Mouse (Mus musculus) forebrain, embryonic 14.5 days (tissue): ENCODE measurements around the gene Sipa1l1. TPM values are rescaled to one million over a fixed set of nuclear protein-coding genes. Genes with fewer than 3 reads are reported as not detected.

Experiments
- ATAC-seq: fragments of 200-750 bp; cut with Nextera tagmentation; 2 replicates; pipeline ENCODE4 v1.8.0; 2017; ENCODE audit warnings: mild to moderate bottlenecking, moderate library complexity
- DNase-seq: peaks from one replicate; pipeline ENCODE4 v3.0.0-alpha.2; 2015; ENCODE audit warnings: low spot score
- H3K27ac ChIP-seq: fragments of 300-500 bp; sonication (generic); 2 replicates; pipeline ENCODE4 v1.5.1; 2014; ENCODE audit warnings: low read depth, mild to moderate bottlenecking, control low read depth, low read length, moderate library complexity
- H3K27me3 ChIP-seq: fragments of 300-500 bp; sonication (generic); replicated peaks from 2 replicates; pipeline ENCODE4 v1.6.1; 2014; ENCODE audit warnings: low read length, control low read depth, mixed read lengths; ENCODE audit not compliant: control insufficient read depth, insufficient read depth
- H3K36me3 ChIP-seq: fragments of 300-500 bp; sonication (generic); 2 replicates; pipeline ENCODE4 v1.6.1; 2014; ENCODE audit warnings: low read length, control low read depth; ENCODE audit not compliant: control insufficient read depth, insufficient read depth
- H3K4me1 ChIP-seq: fragments of 300-500 bp; sonication (generic); 2 replicates; pipeline ENCODE4 v1.6.1; 2014; ENCODE audit warnings: antibody characterized with exemption, low read length, control low read depth; ENCODE audit not compliant: control insufficient read depth, insufficient read depth
- H3K4me2 ChIP-seq: fragments of 300-500 bp; sonication (generic); 2 replicates; pipeline ENCODE4 v1.6.1; 2014; ENCODE audit warnings: mild to moderate bottlenecking, control low read depth, low read length
- H3K4me3 ChIP-seq: fragments of 300-500 bp; sonication (generic); 2 replicates; pipeline ENCODE4 v1.5.1; 2014; ENCODE audit warnings: low read depth, low read length, control low read depth
- H3K9ac ChIP-seq: fragments of 300-500 bp; sonication (generic); 2 replicates; pipeline ENCODE4 v1.6.1; 2014; ENCODE audit warnings: mild to moderate bottlenecking, low read length, control low read depth, moderate library complexity
- H3K9me3 ChIP-seq: fragments of 300-500 bp; sonication (generic); replicated peaks from 2 replicates; pipeline ENCODE4 v1.6.1; 2016; ENCODE audit warnings: low read length, control low read depth, mixed read lengths; ENCODE audit not compliant: control insufficient read depth
- WGBS: fragments of 180-500 bp; shearing (Covaris S2); extraction: QIAGEN DNeasy Blood & Tissue Kit; methylation state at CpG from one replicate; pipeline ENCODE4 v1.1.7; 2014; 5-methylcytosine and 5-hydroxymethylcytosine counted together
- polyA plus RNA-seq: library from polyadenylated mRNA; unstranded; fragments of >200 nt; fragmentation: Nextera tagmentation; extraction: Ambion mirVana; gene quantifications from 2 replicates; pipeline ENCODE4 v1.2.1, GENCODE M21; 2014

The Sipa1l1 gene
- polyA plus RNA-seq, 1 experiment from 2014 or later = 13.5 TPM

GRCm38 (mm10) chr12:82240674-82241073 lies 71.6 kb downstream of the Sipa1l1 start:
- H3K4me1 ChIP-seq = no peaks in the 10 kb centered on the region
- WGBS = 81% methylated on average over 6 of the region's 6 CpGs
- no peaks in the 10 kb centered on the region for H3K27me3 ChIP-seq

GRCm38 (mm10) chr12:82245219-82245618 lies 76.1 kb downstream of the Sipa1l1 start:
- Histone ChIP-seq H3K4me1 (no peaks in the 10 kb centered on the region), H3K4me3 (no peak overlapping the region), H3K27me3 (no peaks in the 10 kb centered on the region), H3K27ac (no peak overlapping the region), H3K36me3 (no peaks in the 10 kb centered on the region), H3K9ac (no peak overlapping the region), H3K9me3 (no peaks in the 10 kb centered on the region), H3K4me2 (no peak overlapping the region)
- DNase-seq = no peak
- WGBS = 86% methylated on average over 6 of the region's 6 CpGs
- ATAC-seq = no peak

More at GRCm38 (mm10) chr12:82240674-82241073, 71.6 kb downstream of the Sipa1l1 start:
- DNase-seq (no peak), ATAC-seq (no peak)
- H3K9me3 ChIP-seq = no peaks in the 10 kb centered on the region
- no peak overlapping the region for H3K4me3 ChIP-seq
- no peaks in the 10 kb centered on the region for H3K36me3 ChIP-seq
- H3K4me2 ChIP-seq = no peak overlapping the region
- H3K9ac ChIP-seq = no peak overlapping the region
- no peak overlapping the region for H3K27ac ChIP-seq

DNA sequence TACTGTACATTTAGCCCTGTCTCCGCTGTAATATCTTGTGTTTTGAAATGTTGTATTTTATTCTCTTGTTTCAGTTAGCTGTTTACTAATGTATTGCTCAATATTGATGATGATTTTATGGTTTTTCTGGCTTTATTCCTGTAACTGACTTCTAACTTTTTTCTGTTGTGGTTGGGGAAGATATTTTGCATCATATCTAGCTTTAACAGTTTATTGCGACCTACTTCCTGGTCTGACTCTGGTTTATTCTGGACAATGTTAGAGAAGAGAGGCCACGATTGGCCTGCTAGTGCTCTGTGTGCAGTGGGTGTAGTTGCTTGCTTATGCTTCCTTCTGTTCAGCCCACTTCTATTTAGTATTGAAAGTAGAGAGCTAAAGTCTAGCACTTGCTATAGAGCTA lies 77.3 kb downstream of the Sipa1l1 start:
- H3K4me1 ChIP-seq = no peaks in the 10 kb centered on the region
- no peak overlapping the region for H3K27ac ChIP-seq
- H3K9me3 ChIP-seq = no peaks in the 10 kb centered on the region
- 95% methylated on average over 3 of the region's 3 CpGs for WGBS
- no peaks in the 10 kb centered on the region for H3K27me3 ChIP-seq
- H3K4me3 ChIP-seq = no peak overlapping the region
- no peak overlapping the region for H3K4me2 ChIP-seq
- ATAC-seq (no peak), DNase-seq (no peak)
- H3K36me3 ChIP-seq = no peaks in the 10 kb centered on the region
- H3K9ac ChIP-seq = no peak overlapping the region

- WGBS = 95% methylated on average over 14 of the region's 14 CpGs
- Histone ChIP-seq H3K27ac (no peak overlapping the region), H3K9ac (no peak overlapping the region), H3K27me3 (no peaks in the 10 kb centered on the region), H3K4me1 (no peaks in the 10 kb centered on the region), H3K36me3 (no peaks in the 10 kb centered on the region), H3K9me3 (no peaks in the 10 kb centered on the region), H3K4me2 (no peak overlapping the region), H3K4me3 (no peak overlapping the region)
- no peak for ATAC-seq
- DNase-seq = no peak
Observed at GRCm38 (mm10) chr12:82247371-82248258, 78.5 kb downstream of the Sipa1l1 start.

DNA sequence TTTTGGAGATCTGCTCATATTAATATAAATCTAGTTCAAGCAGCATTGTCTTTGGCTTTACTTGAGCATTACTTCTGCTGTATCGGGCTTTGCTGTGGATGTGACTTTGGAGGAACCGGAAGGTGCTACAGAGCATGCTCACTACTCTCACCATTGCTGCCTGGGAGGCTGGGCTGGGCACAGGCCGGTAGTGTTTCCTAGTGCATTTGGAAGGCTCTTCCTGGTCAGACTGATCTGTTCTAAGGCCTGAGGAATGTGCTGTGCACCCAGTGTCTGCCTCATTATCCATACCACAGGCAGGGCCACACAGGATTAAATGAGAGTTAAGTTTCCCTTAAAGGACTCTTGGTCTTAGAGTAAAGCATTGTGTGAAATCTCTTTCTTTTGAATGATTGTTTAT lies 79.4 kb downstream of the Sipa1l1 start:
- Histone ChIP-seq H3K9me3 (no peaks in the 10 kb centered on the region), H3K9ac (no peak overlapping the region), H3K4me3 (no peak overlapping the region), H3K36me3 (no peaks in the 10 kb centered on the region), H3K4me1 (no peaks in the 10 kb centered on the region), H3K27ac (no peak overlapping the region), H3K4me2 (no peak overlapping the region), H3K27me3 (no peaks in the 10 kb centered on the region)
- WGBS = 93% methylated on average over 3 of the region's 3 CpGs
- DNase-seq (no peak), ATAC-seq (no peak)

- DNase-seq (no peak), ATAC-seq (no peak)
- 85% methylated on average over 2 of the region's 2 CpGs for WGBS
- Histone ChIP-seq H3K4me1 (no peaks in the 10 kb centered on the region), H3K9me3 (no peaks in the 10 kb centered on the region), H3K27ac (no peak overlapping the region), H3K4me3 (no peak overlapping the region), H3K9ac (no peak overlapping the region), H3K4me2 (no peak overlapping the region), H3K27me3 (no peaks in the 10 kb centered on the region), H3K36me3 (no peaks in the 10 kb centered on the region)
Observed at GRCm38 (mm10) chr12:82251328-82251727, 82.2 kb downstream of the Sipa1l1 start.

DNA sequence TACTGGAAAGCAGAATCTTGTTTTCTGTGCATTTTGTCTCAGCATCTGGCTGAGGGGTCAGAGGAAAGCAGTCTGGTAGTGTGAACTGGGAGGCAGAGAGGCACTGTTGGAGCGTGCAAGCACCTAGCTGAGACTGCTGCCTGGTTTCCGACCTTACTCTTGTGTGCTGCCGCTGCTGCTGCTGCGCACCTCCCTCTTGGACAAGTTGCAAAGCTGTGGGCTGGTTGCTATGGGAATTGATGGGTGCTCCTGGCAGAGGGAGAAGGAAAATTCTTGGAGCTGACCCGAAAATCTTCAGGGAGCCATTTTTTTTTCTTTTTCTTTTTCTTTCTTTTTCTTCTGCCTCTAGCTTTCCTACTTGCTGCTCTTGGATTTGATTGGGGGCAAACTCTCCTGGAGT lies 85.0 kb downstream of the Sipa1l1 start:
- no peak overlapping the region for H3K9ac ChIP-seq
- DNase-seq = peak; percentile 22
- H3K9me3 ChIP-seq = no peaks in the 10 kb centered on the region
- WGBS = 89% methylated on average over 5 of the region's 5 CpGs
- no peaks in the 10 kb centered on the region for H3K4me1 ChIP-seq
- H3K4me2 ChIP-seq = no peak overlapping the region
- no peak for ATAC-seq
- no peak overlapping the region for H3K27ac ChIP-seq
- no peak overlapping the region for H3K4me3 ChIP-seq
- no peaks in the 10 kb centered on the region for H3K27me3 ChIP-seq
- H3K36me3 ChIP-seq = no peaks in the 10 kb centered on the region

DNA sequence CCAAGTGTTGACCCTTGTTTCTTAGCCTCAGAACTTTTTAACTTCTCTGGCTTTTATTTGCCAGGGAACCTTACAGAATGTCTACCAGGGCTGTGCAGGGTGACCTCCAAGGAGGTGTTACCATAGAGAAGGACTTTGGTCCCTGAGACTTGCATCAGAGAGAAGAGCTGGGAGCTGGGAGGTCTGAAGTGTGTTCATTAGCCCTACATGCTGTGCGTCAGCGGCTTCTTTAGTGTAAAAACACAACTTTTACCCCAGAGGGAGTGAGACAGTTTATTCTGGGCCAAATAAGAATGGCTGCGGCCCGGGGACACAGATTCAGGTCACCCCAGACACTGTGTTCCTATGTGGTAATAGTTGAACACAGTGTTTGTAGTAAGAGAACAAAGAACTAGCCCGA lies 86.9 kb downstream of the Sipa1l1 start:
- Histone ChIP-seq H3K9me3 (no peaks in the 10 kb centered on the region), H3K36me3 (no peaks in the 10 kb centered on the region), H3K9ac (no peak overlapping the region), H3K4me1 (no peaks in the 10 kb centered on the region), H3K4me3 (no peak overlapping the region), H3K27me3 (no peaks in the 10 kb centered on the region), H3K4me2 (no peak overlapping the region), H3K27ac (no peak overlapping the region)
- no peak for DNase-seq
- no peak for ATAC-seq
- WGBS = 89% methylated on average over 5 of the region's 5 CpGs

DNA sequence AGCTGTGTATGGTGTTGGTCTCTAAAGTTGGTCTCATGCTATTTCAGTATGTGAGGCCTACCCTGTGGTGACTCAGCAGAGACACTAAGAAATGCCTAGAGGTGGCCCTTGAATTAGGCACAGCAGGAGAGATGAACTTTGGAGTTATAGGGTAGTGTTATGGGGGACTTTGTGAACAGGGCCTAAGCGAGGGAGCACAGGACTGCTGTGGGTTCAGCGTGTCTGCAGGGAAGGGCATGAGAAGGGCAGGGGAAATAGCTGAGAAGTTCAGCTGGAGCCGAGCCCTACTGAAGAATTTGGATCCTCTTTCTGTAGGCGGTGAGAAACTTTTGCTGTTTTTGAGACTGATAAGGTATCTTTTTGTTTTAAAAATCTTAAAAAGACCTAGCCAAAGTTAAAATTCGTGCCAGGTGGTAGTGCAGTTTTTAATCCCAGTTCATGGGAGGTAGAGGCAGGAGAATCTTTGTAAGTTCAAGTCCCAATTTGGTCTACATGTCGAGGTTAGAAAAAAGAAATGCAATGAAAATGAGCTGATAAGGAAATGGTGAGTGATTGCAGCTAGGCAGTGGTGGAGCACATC lies 87.9 kb downstream of the Sipa1l1 start:
- 95% methylated on average over 6 of the region's 6 CpGs for WGBS
- Histone ChIP-seq H3K36me3 (no peaks in the 10 kb centered on the region), H3K4me1 (no peaks in the 10 kb centered on the region), H3K4me2 (no peak overlapping the region), H3K9me3 (no peaks in the 10 kb centered on the region), H3K4me3 (no peak overlapping the region), H3K27me3 (no peaks in the 10 kb centered on the region), H3K9ac (no peak overlapping the region), H3K27ac (no peak overlapping the region)
- ATAC-seq = no peak
- DNase-seq = no peak
